Comparison of ENCODE assay signal across 8 mouse cellular contexts in the genomic region with DNA sequence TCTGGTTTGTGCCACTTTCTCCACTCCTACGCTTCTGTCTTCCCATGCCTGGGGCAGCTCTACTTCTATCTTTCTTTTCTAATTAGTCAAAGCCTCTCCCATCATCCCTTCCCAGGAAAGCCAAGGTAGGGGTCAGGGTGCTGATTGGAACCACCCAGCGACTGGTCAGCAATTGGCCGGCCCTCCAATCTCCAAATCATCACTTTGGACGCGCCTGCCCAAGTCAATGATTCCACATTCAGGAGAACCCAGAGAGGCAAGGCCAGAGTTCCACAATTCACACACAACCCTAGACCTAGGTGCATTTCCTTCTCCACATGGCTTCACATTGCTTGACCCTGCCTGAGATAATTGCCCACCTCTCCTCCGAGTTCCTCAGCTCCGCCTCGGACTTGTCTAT. TPM values are rescaled to one million over a fixed set of nuclear protein-coding genes. Genes with fewer than 3 reads are reported as not detected.
DNase-seq lines count a peak whose midpoint lies in the region; ATAC-seq and TF ChIP-seq lines count a peak whose summit lies in the region.
"Had no signal": no experiment of that assay in that cellular context is flagged by ENCODE, and none has a peak within 500 bp of the region (broad histone marks: within the 10 kb centered on the region; RNA-seq: fewer than 3 reads in every experiment).

No protein-coding gene starts in this region.

- no peak for DNase-seq in lung, postnatal 0 days (ENCODE audit: low spot score)
- no peak for DNase-seq in lung, postnatal 25 days (ENCODE audit: low spot score)
- DNase-seq in midbrain, postnatal 0 days (ENCODE audit: low spot score): no peak
- no peak for DNase-seq in urinary bladder, postnatal 4 days (ENCODE audit: low spot score in 2 of 2)
- DNase-seq in retina, embryonic 14.5 days (ENCODE audit: low spot score): no peak

- 0 out of 2 replicates have a peak, but pooled peaks have one; percentile 6 for TF ChIP-seq POLR2A in embryonic fibroblast, embryonic 13.5 days (IDR thresholded peaks at IDR 0.05; ENCODE audit: low read depth, low read length)

- no peak for ATAC-seq in lung, postnatal 0 days
- no peak for ATAC-seq in kidney, embryonic 15.5 days (replicated peaks; ENCODE audit: low FRiP score)
- no peak for ATAC-seq in midbrain, postnatal 0 days (ENCODE audit: low FRiP score)

- peak overlapping the region; percentile 93 for H3K27ac ChIP-seq in lung, postnatal 0 days (ENCODE audit: low read length)
- peak overlapping the region; percentile 16 for H3K27ac ChIP-seq in embryonic fibroblast, embryonic 13.5 days (ENCODE audit: insufficient read depth, low read length)
- H3K27ac ChIP-seq in kidney, embryonic 15.5 days: peak overlapping the region; percentile 54
- H3K27ac ChIP-seq in midbrain, postnatal 0 days (ENCODE audit: low read depth, low read length): no peak overlapping the region

- H3K9me3 ChIP-seq in lung, postnatal 0 days (ENCODE audit: low read length): no peaks in the 10 kb centered on the region
- no peaks in the 10 kb centered on the region for H3K9me3 ChIP-seq in kidney, embryonic 15.5 days (replicated peaks)
- no peaks in the 10 kb centered on the region for H3K9me3 ChIP-seq in midbrain, postnatal 0 days (ENCODE audit: low read length)

- no peaks in the 10 kb centered on the region for H3K36me3 ChIP-seq in lung, postnatal 0 days (ENCODE audit: insufficient read depth, low read length)
- H3K36me3 ChIP-seq in kidney, embryonic 15.5 days: no peaks in the 10 kb centered on the region
- no peaks in the 10 kb centered on the region for H3K36me3 ChIP-seq in midbrain, postnatal 0 days (ENCODE audit: insufficient read depth, low read length)

- H3K27me3 ChIP-seq in lung, postnatal 0 days (replicated peaks; ENCODE audit: insufficient read depth, low read length): no peaks in the 10 kb centered on the region
- peaks cover 20% of the 10 kb centered on the region for H3K27me3 ChIP-seq in kidney, embryonic 15.5 days
- H3K27me3 ChIP-seq in midbrain, postnatal 0 days (ENCODE audit: insufficient read depth, low read length): peaks cover 7% of the 10 kb centered on the region; the same call in 1 of the 2 replicates

- H3K4me3 ChIP-seq in lung, postnatal 0 days (ENCODE audit: low read depth, low read length): peak overlapping the region; percentile 70
- H3K4me3 ChIP-seq in embryonic fibroblast, embryonic 13.5 days (ENCODE audit: insufficient read depth, low read length): peak overlapping the region; percentile 70
- H3K4me3 ChIP-seq in kidney, embryonic 15.5 days (replicated peaks): peak overlapping the region; percentile 68
- H3K4me3 ChIP-seq in midbrain, postnatal 0 days (ENCODE audit: low read depth, low read length): peak overlapping the region; percentile 68

- peak overlapping the region; percentile 67 for H3K9ac ChIP-seq in lung, postnatal 0 days (replicated peaks; ENCODE audit: low read depth)
- peak overlapping the region; percentile 71 for H3K9ac ChIP-seq in kidney, embryonic 15.5 days
- H3K9ac ChIP-seq in midbrain, postnatal 0 days (replicated peaks; ENCODE audit: low read length, poor library complexity, severe bottlenecking): peak overlapping the region; percentile 66

- TF ChIP-seq EP300 in lung, postnatal 0 days (IDR thresholded peaks at IDR 0.05): no peak

- no peak for TF ChIP-seq CTCF in lung, postnatal 0 days (IDR thresholded peaks at IDR 0.05)
- no peak for TF ChIP-seq CTCF in embryonic fibroblast, embryonic 13.5 days (IDR thresholded peaks at IDR 0.05; ENCODE audit: borderline replicate concordance, insufficient read depth, low read length)
- TF ChIP-seq CTCF in midbrain, postnatal 0 days (IDR thresholded peaks at IDR 0.05): no peak

- H3K4me2 ChIP-seq in lung, postnatal 0 days (replicated peaks; ENCODE audit: low read depth, low read length): peak overlapping the region; percentile 90
- peak overlapping the region; percentile 94 for H3K4me2 ChIP-seq in kidney, embryonic 15.5 days
- H3K4me2 ChIP-seq in midbrain, postnatal 0 days (ENCODE audit: low read depth, low read length, poor library complexity, severe bottlenecking): peak overlapping the region; percentile 99

- H3K4me1 ChIP-seq in lung, postnatal 0 days (ENCODE audit: insufficient read depth, low read depth, low read length): peaks cover 18% of the 10 kb centered on the region; the same call in 1 of the 2 replicates
- peaks cover 3% of the 10 kb centered on the region; the same call in 1 of the 2 replicates for H3K4me1 ChIP-seq in embryonic fibroblast, embryonic 13.5 days (ENCODE audit: control insufficient read depth, insufficient read depth, low read length)
- peaks cover 31% of the 10 kb centered on the region for H3K4me1 ChIP-seq in kidney, embryonic 15.5 days
- peaks cover under 1% of the 10 kb centered on the region; the same call in 1 of the 2 replicates for H3K4me1 ChIP-seq in midbrain, postnatal 0 days (ENCODE audit: insufficient read depth, low read length)

- WGBS in lung, postnatal 0 days: 28% methylated on average over 8 of the region's 8 CpGs
- WGBS in kidney, embryonic 15.5 days: 19% methylated on average over 8 of the region's 8 CpGs
- 20% methylated on average over 8 of the region's 8 CpGs for WGBS in midbrain, postnatal 0 days

RNA-seq across cellular contexts. Expression of gene Dgka, which starts 0.4 kb away (rescaled TPM):
- polyA plus RNA-seq in lung, postnatal 0 days (2015; fragmentation: Nextera tagmentation; extraction: Ambion mirVana): 16.8 and 17.9 TPM in 2 replicates
- polyA plus RNA-seq in embryonic fibroblast, embryonic 13.5 days (2011; ENCODE audit: insufficient read length, low read depth, missing spikeins): 14.6 and 19.0 TPM in 2 replicates
- 5.9 and 6.0 TPM in 2 replicates for polyA plus RNA-seq in kidney, embryonic 15.5 days (2015; fragmentation: Nextera tagmentation; extraction: Ambion mirVana)
- 4.5 and 7.5 TPM in 2 replicates for total RNA-seq in midbrain, postnatal 0 days (2014; rRNA removed)
- 4.9 and 5.1 TPM in 2 replicates for polyA plus RNA-seq in midbrain, postnatal 0 days (2015; fragmentation: Nextera tagmentation; extraction: Ambion mirVana)

RNA-seq across cellular contexts. Expression of gene Pym1, which starts 3.5 kb away (rescaled TPM):
- polyA plus RNA-seq in lung, postnatal 0 days (2015; fragmentation: Nextera tagmentation; extraction: Ambion mirVana): 23.4 and 24.9 TPM in 2 replicates
- polyA plus RNA-seq in embryonic fibroblast, embryonic 13.5 days (2011; ENCODE audit: insufficient read length, low read depth, missing spikeins): 29.5 and 38.2 TPM in 2 replicates
- polyA plus RNA-seq in kidney, embryonic 15.5 days (2015; fragmentation: Nextera tagmentation; extraction: Ambion mirVana): 40.2 and 41.4 TPM in 2 replicates
- 54.9 and 60.1 TPM in 2 replicates for total RNA-seq in midbrain, postnatal 0 days (2014; rRNA removed)
- polyA plus RNA-seq in midbrain, postnatal 0 days (2015; fragmentation: Nextera tagmentation; extraction: Ambion mirVana): 48.0 and 52.2 TPM in 2 replicates

RNA-seq across cellular contexts. Expression of gene Cdk2, which starts 39.4 kb away (rescaled TPM):
- 33.9 and 34.7 TPM in 2 replicates for polyA plus RNA-seq in lung, postnatal 0 days (2015; fragmentation: Nextera tagmentation; extraction: Ambion mirVana)
- 49.3 and 66.6 TPM in 2 replicates for polyA plus RNA-seq in embryonic fibroblast, embryonic 13.5 days (2011; ENCODE audit: insufficient read length, low read depth, missing spikeins)
- polyA plus RNA-seq in kidney, embryonic 15.5 days (2015; fragmentation: Nextera tagmentation; extraction: Ambion mirVana): 106 and 107 TPM in 2 replicates
- 7.8 and 11.1 TPM in 2 replicates for total RNA-seq in midbrain, postnatal 0 days (2014; rRNA removed)
- polyA plus RNA-seq in midbrain, postnatal 0 days (2015; fragmentation: Nextera tagmentation; extraction: Ambion mirVana): 8.7 and 10.7 TPM in 2 replicates

RNA-seq across cellular contexts. Expression of gene Pmel, which starts 40.2 kb away (rescaled TPM):
- polyA plus RNA-seq in lung, postnatal 0 days (2015; fragmentation: Nextera tagmentation; extraction: Ambion mirVana): 1.0 and 1.4 TPM in 2 replicates
- polyA plus RNA-seq in embryonic fibroblast, embryonic 13.5 days (2011; ENCODE audit: insufficient read length, low read depth, missing spikeins): 0.68 and 0.87 TPM in 2 replicates
- polyA plus RNA-seq in kidney, embryonic 15.5 days (2015; fragmentation: Nextera tagmentation; extraction: Ambion mirVana): 1.2 TPM in 2 replicates
- 0.76 and 3.4 TPM in 2 replicates for total RNA-seq in midbrain, postnatal 0 days (2014; rRNA removed)
- 1.0 and 1.1 TPM in 2 replicates for polyA plus RNA-seq in midbrain, postnatal 0 days (2015; fragmentation: Nextera tagmentation; extraction: Ambion mirVana)
- total RNA-seq: common myeloid progenitor, adult 5-6 weeks had no signal

RNA-seq across cellular contexts. Expression of gene Mmp19, which starts 46.5 kb away (rescaled TPM):
- 8.2 and 9.8 TPM in 2 replicates for polyA plus RNA-seq in lung, postnatal 0 days (2015; fragmentation: Nextera tagmentation; extraction: Ambion mirVana)
- polyA plus RNA-seq in embryonic fibroblast, embryonic 13.5 days (2011; ENCODE audit: insufficient read length, low read depth, missing spikeins): 43.6 and 54.0 TPM in 2 replicates
- 0.73 and 1.6 TPM in 2 replicates for polyA plus RNA-seq in kidney, embryonic 15.5 days (2015; fragmentation: Nextera tagmentation; extraction: Ambion mirVana)
- total RNA-seq in midbrain, postnatal 0 days (2014; rRNA removed): 1.3 and 1.8 TPM in 2 replicates
- 0.29 and 0.54 TPM in 2 replicates for polyA plus RNA-seq in midbrain, postnatal 0 days (2015; fragmentation: Nextera tagmentation; extraction: Ambion mirVana)
